Mouse (Mus musculus): ENCODE results near the gene Cep152. TPM values are rescaled to one million over a fixed set of nuclear protein-coding genes. Genes with fewer than 3 reads are reported as not detected.

Gene Cep152
- polyA plus RNA-seq, 1 experiment = 1.3 TPM

DNA sequence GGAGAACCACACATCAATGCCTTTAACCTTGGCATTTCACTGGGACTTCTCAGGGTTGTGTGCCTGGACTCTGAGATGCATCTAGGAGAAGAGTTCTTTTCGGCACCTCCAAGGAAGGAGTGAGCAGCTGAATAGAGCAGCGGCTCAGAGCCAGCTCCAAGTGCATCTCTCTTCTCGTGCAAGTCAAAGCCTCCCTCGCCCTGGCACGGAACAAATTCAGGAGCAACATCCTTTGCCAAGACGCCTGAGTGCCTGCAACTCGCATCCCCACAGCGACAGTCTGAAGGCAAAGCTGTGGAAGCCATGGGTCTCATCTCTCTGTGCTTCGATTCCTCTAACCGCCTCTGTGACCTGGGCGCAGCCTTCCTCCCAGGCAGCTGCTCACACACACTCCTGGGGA lies 61.0 kb downstream of the Cep152 start:
- DNase-seq (ENCODE audit: low read depth, low spot score) = no peak
- WGBS = 92% methylated on average over 11 of the region's 11 CpGs

DNA sequence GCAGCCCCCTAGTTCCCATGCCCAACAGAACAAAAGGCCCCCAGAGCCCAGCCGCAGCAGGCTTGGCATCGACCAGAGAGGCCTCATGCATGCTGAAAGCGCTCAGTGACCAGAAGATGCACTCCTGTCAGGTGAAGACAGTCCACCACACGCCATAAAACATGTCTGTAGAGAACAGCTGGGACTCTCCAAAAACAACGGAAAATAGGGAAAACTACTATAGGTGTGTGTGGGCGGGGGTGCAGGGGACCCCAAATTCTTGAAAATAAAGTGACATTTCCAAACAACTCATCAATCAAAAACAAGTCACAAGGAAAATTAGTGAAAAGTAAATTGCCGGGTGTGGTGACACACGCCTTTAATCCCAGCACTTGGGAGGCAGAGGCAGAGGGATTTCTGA lies 62.5 kb downstream of the Cep152 start:
- WGBS = 93% methylated on average over 8 of the region's 8 CpGs
- no peak for DNase-seq (ENCODE audit: low read depth, low spot score)

DNA sequence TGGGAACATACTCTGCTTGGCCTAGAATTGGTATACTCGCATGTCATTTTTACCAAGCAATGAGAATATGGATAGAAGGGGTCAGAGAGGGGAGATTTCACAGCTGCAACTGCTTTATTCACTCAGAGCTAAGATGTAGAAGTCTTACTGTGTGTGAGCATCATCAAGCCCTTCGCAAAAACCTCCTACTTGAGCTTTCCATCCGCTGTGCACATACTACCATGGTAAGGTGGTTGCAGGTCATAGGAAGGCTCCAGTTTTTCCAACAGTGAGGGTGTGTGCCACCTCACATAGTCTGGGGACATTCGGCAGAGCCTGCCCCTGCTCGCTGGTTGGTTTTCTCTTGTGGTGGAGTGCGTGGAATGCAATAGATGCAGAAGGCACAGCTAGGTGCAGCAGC lies 64.9 kb downstream of the Cep152 start:
- DNase-seq (ENCODE audit: low read depth, low spot score) = no peak
- 94% methylated on average over 6 of the region's 6 CpGs for WGBS

DNA sequence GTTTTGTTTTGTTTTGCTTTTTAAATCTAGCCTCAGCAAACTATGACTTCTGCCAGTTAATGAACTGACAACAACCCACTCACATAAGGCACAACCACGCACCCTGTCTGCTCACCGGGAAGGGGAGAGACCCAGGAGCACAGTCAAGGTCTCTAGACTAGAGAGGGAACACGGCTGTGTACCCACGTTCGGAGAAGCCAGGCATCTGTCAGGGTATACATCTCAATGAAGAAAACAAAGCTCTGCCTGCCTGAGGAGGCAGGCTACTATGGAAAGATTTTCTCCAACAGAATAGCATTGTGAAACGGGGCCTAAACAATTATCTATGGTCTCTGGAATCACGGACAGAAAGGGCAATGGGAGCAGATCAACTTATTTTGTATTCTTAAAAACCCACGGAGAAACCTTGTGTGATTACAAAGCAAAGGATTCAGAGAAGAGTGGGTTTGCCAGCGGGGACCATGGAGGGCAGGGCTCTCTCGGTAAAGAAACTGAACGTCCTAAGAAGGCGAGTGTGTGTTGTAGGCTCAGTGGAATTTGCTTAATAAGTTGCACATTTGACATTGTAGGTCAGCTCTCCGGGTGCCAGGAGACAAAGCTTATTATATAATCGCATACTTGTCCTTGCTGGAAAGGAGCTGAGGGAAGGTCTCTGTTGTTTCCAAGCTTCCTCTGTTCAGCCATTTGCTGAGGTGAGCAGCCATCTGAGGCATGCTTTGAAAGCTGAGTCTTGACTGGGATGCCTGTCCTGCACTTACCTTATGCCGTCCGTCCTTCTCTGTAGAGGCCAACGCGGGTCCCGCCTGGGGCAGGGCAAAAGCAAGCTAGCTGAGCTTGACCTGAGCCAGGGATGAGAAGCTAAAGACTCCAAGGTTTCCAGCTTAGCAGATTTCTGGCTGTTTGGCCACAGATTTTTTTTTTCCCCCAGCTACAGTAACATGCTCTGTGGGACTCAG lies 66.0 kb downstream of the Cep152 start:
- WGBS = 82% methylated on average over 19 of the region's 19 CpGs
- no peak for DNase-seq (ENCODE audit: low read depth, low spot score)

- DNase-seq (ENCODE audit: low read depth, low spot score) = no peak
- 77% methylated on average over 6 of the region's 6 CpGs for WGBS
Observed at GRCm38 (mm10) chr2:125555830-125556229, 69.1 kb downstream of the Cep152 start.

DNA sequence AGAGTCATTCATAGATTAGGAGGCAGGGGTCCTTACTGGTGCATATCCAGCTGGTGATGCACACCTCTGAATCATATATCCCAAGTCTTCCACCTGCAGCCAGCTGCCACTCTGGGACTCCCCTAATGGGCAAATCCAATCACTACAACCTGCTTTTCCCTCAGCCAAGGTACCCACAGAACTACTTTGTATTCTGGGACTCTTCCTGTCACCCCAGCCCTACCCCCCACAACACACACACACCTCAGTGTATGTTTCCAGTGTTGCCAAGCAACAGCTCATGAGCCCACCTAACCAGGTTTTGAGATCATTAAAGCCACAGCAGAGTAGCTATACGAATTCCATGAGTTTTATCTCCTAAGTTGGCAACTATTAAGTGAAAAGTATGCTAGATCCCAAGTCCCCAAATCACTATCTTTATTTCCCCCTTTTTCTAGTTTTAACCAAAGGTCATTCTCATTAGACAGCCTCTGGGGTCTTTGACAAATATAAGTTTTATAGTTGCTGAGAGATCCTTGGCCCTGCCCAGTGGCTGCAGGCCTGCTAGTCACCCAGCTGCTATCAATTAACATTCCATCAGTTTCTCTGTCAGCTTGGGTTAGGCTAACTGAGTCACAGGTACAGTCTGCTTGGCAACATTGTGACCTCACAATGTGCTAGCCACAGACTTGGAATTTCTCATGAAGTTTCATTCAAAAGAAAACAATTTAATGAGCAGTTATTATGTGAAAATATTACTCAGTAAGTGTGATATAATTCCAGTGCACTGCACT lies 75.9 kb downstream of the Cep152 start:
- WGBS = 62% methylated on average over 1 of the region's 1 CpGs
- DNase-seq (ENCODE audit: low read depth, low spot score) = no peak

DNA sequence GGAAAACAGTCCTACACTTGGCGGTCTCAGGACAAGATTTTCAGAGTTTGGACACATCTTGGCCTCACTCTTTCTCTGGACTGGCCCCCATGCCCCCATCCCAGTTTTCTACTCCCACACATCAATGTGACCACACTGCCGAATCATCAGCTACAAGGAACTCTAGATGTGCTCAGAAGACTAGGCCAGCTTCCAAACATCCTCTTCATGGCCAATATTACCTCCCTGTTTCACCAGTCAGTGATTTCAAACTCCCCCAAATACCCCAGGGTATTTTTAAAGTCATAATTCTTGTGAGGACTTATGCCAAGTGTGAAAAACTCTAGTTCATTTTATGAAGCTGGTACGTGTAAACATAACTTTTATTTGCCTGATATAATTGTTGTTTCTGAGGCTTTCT lies 79.9 kb downstream of the Cep152 start:
- 74% methylated on average over 3 of the region's 3 CpGs for WGBS
- DNase-seq (ENCODE audit: low read depth, low spot score) = no peak

DNA sequence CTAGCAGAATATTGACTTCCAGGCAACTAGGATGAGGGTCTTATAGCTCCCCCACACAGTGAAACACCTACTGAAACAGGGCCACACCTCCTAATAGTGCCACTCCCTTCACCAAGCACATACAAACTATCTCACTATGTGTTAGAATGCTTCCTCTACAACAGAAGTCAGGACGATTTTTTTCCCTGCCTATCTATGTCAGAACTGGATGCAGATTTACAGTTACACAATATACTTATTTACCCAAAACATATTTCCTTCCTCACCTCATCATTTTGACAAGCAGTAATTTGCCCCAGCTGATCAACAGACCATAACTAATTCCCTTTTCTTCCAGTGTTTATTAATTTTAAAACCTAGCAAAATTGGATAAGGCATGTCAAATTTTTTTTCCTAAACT lies 81.3 kb downstream of the Cep152 start:
- WGBS = 53% methylated on average over 1 of the region's 1 CpGs
- no peak for DNase-seq (ENCODE audit: low read depth, low spot score)

DNA sequence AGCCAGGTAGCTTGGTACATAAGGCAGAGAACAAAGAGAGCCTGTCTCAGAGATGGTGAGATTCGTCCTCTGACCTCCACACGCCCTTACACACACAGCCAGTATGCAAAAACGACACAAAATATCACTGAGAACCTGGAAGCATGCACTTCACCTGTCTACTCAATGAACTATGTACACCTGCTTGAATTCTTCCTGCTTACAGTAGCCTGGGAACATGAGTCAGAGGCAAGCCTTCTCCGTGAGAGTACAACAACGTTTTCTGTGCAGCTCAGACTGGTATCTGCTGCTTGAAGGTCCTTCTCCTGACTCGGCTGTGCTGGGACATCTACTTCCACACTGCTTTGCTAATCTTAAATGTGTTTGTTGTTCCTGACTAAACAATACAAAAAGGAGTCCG lies 83.5 kb downstream of the Cep152 start:
- WGBS = 48% methylated on average over 7 of the region's 7 CpGs
- no peak for DNase-seq (ENCODE audit: low read depth, low spot score)

- no peak for DNase-seq (ENCODE audit: low read depth, low spot score)
- 67% methylated on average over 7 of the region's 7 CpGs for WGBS
Observed at GRCm38 (mm10) chr2:125540579-125540978, 84.3 kb downstream of the Cep152 start.

GRCm38 (mm10) chr2:125539640-125540039 lies 85.3 kb downstream of the Cep152 start:
- 86% methylated on average over 3 of the region's 3 CpGs for WGBS
- no peak for DNase-seq (ENCODE audit: low read depth, low spot score)

GRCm38 (mm10) chr2:125530665-125531064 lies 94.2 kb downstream of the Cep152 start:
- no peak for DNase-seq (ENCODE audit: low read depth, low spot score)
- WGBS = 67% methylated on average over 6 of the region's 6 CpGs

DNA sequence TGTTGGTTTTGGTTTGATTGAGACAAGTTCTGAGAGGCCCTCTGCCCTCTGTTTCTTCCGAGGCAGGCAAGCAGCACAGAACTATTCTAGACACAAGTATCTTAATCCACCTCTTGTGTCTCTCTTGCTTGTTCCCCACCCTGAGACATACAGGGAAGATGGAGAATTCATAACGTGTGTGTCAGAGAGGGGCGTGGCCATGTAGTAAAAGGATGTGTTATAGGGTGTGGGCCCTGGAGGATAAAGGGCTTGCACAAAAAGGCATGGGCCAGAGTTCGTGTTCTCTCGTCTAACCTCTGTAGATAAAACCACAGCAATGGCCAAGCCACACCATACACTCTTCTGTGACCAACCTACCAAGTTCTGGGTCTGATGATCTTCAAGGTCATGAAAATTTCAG lies 98.3 kb downstream of the Cep152 start:
- no peak for DNase-seq (ENCODE audit: low read depth, low spot score)
- WGBS = 51% methylated on average over 5 of the region's 5 CpGs

DNA sequence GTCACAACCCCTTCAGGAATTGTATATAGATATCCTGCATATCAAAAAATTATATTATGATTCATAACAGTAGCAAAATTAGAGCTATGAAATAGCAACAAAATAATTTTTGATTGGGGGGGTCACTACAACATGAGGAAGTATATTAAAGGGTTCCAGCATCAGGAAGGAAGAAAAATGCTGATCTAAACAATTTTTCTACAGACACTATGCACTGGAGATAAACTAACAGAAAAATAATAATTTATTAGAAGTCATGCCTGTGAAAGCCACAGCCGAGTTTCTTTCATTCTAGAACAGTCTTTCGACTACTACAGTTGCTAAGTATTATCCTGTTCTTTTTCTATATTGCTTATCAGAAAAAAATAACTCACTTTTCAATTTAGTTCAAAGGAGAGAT lies 99.4 kb downstream of the Cep152 start:
- 85% methylated on average over 2 of the region's 2 CpGs for WGBS
- DNase-seq (ENCODE audit: low read depth, low spot score) = no peak

DNA sequence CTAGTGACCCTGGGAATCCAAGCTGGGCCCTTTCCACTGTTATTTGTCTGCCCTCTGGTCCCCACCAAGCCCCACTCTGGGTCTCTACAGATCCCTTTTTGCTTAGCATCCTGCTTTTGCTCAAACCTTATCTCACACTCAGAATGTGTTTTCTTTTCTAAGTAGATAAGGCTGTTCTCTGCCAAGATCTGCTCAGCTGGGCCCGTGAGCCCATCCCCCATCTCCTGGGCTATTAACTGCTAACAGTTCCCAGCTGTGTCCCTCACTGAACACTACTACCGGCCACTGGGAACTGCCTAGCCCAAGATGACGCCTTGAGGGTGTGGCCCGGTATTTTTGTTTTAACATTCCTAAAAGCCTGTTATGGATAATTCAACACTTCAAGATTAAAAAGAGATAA lies 108.3 kb downstream of the Cep152 start:
- 20% methylated on average over 4 of the region's 4 CpGs for WGBS

DNA sequence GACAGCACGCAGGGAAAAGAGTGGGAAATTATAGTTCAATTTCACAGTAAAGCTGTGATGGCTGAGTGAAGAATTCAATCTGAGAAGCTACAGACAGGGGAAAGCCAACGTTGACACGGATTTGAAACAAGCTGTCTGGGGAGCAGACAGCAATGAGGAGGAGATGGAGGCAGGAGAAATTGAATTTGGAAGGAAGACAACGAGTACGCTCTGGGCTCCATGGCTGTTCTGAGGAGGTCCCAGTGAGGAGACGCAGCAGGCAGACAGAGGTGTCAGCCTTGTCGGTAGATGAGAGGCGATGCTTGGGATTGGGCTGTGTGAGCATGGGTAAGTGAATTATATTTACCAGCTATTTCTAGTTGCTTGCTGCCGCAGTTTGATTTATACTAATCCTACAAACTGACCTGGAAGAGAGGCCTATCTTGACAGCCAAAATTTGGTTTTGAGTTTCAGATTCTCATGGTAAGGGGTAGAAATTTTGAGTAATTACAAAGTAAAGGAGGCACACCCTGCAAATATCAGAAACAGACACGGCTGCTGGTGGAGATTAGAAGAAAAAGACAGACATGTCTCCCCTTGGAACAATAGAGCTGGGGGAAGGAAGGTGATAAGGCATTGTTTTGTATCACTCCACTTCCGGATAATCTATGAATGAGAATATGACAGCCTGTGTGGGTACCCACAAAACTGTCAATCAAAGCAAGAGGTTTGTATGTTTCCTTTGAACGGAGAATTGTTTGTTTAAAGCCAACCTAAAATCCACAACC lies 109.4 kb downstream of the Cep152 start:
- no peak for DNase-seq (ENCODE audit: low read depth, low spot score)
- WGBS = 77% methylated on average over 12 of the region's 12 CpGs

More for the DNA sequence above, 108.3 kb downstream of the Cep152 start:
- no peak for DNase-seq (ENCODE audit: low read depth, low spot score)

DNA sequence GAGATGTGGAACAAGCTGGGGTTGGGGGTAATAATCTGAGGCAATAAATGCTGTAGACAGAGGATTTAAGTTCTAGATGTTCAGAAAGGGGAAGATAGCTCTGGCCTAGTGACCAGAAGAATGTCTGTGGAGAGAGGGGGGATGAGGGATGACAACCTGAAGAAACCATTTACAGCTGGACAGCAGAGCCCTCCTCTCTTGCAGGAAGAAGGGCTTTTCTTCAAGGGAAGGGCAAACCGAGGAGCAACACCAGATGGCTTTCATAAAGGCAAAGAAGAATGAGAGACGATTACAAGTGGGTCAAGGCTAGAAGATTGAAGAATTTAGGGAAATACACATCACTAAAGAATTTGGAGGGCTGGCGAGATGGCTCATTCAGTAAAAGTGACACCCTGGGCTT lies 110.5 kb downstream of the Cep152 start:
- no peak for DNase-seq (ENCODE audit: low read depth, low spot score)
- WGBS = 64% methylated on average over 3 of the region's 3 CpGs
